Mouse (Mus musculus): ENCODE measurements around the gene Drc7.

- TF ChIP-seq CTCF (IDR thresholded peaks at IDR 0.05; ENCODE audit: borderline replicate concordance, extremely low read depth, insufficient read depth, insufficient read length), result no peak
- TF ChIP-seq POLR2A (IDR thresholded peaks at IDR 0.05; ENCODE audit: borderline replicate concordance, extremely low read depth, insufficient read depth, insufficient read length, poor library complexity, severe bottlenecking), result no peak
Measured at GRCm38 (mm10) chr8:95058661-95059060, 3.8 kb downstream of the Drc7 start.
